Mouse (Mus musculus): ENCODE data around the gene Gm3278. TPM values are rescaled to one million over a fixed set of nuclear protein-coding genes. Genes with fewer than 3 reads are reported as not detected.

Gene Gm3278
- not detected in 2 replicates for polyA plus RNA-seq (2012; rRNA removed)

GRCm38 (mm10) chr14:4892116-4892515 lies at the start of gene Gm3278:
Gene Gm3278 (plus strand): TSS chr14:4892416.

GRCm38 (mm10) chr14:4855299-4855980 lies 36.8 kb upstream of the Gm3278 start, which contains the start of gene Gm3264:
Gene Gm3264 (plus strand): TSS chr14:4855576.

Other genes with a start within 250 kb of the Gm3278 start
- gene Gm3239, start 228.2 kb upstream of the Gm3278 start, polyA plus RNA-seq (2012; rRNA removed): not detected in 2 replicates
- not detected in 2 replicates for gene Gm7876, start 183.2 kb upstream of the Gm3278 start, polyA plus RNA-seq (2012; rRNA removed)
- gene Gm3252, start 165.6 kb upstream of the Gm3278 start, polyA plus RNA-seq (2012; rRNA removed): not detected in 2 replicates
- gene Gm9602, start 116.1 kb upstream of the Gm3278 start, polyA plus RNA-seq (2012; rRNA removed): not detected in 2 replicates
- gene Gm3269, start 54.3 kb upstream of the Gm3278 start, polyA plus RNA-seq (2012; rRNA removed): not detected in 2 replicates
- not detected in 2 replicates for gene Gm3264, start 36.8 kb upstream of the Gm3278 start, polyA plus RNA-seq (2012; rRNA removed)
- gene Gm8297, start 91.5 kb downstream of the Gm3278 start, polyA plus RNA-seq (2012; rRNA removed): not detected in 2 replicates
- not detected in 2 replicates for gene Gm3298, start 123.5 kb downstream of the Gm3278 start, polyA plus RNA-seq (2012; rRNA removed)
- gene 4930555G01Rik, start 158.2 kb downstream of the Gm3278 start, polyA plus RNA-seq (2012; rRNA removed): not detected in 2 replicates
- gene Gm8281, start 178.6 kb downstream of the Gm3278 start, polyA plus RNA-seq (2012; rRNA removed): 0.02 TPM in 1 of 2 replicates, not detected in the other
- gene Gm8279, start 239.1 kb downstream of the Gm3278 start, polyA plus RNA-seq (2012; rRNA removed): not detected in 2 replicates